Mouse (Mus musculus) urinary bladder, postnatal 10 days (tissue): Measurements from ENCODE around the gene Lrp3.
"Not testable (repeated sequence)": the region's sequence is repeated elsewhere in the genome, so short reads cannot be mapped to it uniquely, and the experiment has no call there.

Source experiments
- DNase-seq: peaks from one replicate; pipeline ENCODE4 v3.0.0; 2022; ENCODE audit warnings: low spot score

Lrp3 gene

DNA sequence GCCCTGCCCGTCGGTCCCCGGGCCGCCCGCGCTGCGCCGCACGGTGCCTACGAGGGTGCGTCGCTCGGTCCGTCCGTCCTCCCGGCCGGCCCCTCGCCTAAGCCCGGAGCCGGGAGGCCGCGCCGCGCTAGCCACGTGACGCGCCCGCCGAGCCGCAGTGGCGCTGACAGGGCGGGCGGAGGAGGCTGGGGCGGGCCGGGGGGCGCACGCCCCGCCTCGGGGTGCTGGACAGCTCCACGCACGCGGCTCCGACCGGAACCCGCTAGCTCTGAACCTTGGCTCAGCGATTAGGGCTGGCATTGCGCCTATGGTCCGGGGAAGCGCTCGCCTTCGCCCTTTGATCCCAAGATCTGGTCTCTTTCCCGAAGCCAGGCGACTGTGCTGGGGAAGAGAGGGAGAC is at the start of gene Lrp3:
TSS of gene Lrp3 (minus strand) at position 274 of the 400 bp plus-strand sequence.
- DNase-seq, result no peak

DNA sequence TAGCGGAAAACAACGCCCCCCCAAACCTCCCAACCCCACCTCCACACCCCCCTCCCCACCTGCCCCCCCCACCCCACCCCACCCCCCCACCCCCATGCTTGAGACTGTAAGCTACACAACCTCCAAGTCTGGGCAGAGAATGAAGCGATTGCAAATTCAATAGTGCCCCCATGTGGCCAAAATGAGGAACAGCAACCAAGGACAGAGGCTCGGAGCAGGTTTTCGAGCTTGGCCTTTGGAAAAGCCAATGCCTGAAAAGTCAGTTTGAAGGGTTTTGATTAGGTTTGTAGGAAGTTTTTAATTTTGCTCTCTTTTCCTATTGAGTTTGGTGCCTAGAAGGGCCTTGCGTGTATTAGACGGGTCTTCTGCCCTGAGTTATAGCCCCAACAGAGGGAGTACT is 49.4 kb upstream of the Lrp3 start:
- DNase-seq, result no peak

DNA sequence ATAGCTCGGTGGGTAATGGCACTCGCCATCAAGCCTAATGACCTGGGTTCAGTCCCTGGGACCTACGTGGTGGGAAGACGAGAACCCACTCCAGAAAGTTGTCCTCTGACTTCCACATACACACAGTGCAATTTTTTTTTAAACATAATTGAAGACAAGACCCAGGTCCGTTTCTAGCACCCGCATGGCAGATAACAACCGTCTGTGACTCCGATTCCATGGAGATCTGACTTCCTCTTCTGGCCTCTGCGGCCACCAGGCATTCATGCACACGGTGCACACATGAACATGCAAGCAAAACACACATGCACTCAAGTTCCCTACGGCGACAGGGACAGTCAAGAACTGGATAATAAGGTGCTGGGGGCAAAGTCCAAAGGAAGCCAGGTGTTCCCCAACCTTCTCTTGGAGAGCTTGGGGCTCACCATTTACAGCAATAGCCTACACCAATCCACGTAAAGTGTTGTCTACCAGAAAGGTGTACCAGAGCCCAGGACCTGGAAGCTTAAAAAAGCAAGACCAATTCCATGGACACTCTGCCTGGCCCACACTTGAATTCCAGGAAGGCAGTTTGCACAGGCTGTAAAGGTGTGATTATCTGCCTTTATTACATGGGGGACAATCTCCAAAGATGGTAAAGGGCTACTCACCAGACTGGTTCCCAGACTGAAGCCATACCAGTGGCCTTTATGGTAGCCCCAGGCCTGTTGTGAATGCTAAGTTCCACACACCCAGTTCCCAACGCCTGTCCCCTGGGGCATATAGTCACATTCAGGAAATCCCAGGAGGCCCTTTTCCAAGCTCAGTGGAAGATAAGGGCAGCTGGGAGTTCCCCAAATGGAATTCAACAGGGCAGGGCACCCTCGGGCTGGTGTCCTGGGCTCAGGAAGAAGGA is 48.5 kb upstream of the Lrp3 start:
- no peak for DNase-seq

DNA sequence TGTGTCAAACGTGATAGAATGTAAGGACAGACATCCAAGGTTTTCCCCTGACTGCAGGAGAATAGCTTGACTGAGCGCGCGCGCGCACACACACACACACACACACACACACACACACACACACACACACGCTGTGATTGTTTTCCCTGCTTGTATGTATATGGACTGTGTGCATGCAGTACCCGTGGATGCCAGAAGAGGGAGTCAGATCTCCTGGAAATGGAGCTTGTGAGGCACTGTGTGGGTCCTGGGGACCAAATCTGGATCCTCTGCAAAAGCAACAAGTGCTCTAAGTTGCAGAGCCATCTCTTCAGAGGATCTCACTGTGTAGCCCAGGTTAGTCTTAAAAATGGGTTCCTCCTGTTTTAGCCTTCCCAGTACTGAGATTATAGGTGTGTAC is 44.1 kb upstream of the Lrp3 start:
- DNase-seq, result no peak

DNA sequence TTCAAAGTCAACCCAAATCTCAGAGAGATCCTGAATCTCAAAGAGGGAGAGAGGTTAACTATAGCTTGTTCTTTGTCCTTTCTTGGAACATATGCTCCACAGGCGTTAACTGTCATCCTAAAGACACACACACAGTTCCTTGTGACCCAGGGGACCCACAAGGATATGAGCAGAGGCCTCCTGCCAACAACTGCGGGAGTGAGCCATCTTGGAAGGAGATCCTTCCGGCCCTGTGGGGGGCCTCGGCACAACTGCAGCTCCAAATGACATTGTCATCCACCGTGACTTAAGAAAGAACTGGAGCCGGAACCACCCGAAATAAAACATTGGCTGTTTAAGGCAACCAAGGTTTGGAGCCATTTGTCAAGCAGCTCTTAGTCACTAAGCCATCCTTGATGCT is 43.0 kb upstream of the Lrp3 start:
- DNase-seq, result no peak

DNA sequence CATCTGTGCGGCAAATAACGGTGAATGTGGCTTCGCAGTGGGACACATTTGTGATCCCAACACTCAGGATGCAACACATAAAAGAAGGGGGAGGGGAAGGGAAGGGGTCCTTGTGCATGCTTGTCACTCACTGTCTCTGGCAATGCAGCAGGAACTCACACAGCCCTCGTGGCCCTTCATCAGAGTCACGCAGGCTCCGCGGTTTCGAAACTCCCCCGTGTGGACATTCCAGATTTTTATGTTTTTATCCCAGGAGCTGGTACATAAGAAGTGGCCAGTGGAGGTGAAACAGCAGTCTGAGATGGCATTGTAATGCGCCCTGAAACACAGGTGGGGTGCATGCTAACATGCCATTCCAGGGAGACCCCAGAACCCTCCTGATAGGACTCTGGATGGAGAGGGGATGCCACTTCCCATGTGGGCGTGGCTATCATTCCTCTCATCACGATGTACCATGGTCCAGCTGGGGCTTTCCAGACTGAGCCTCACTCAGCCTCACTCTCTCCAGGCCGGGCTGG is 36.8 kb upstream of the Lrp3 start:
- DNase-seq, result no peak

DNA sequence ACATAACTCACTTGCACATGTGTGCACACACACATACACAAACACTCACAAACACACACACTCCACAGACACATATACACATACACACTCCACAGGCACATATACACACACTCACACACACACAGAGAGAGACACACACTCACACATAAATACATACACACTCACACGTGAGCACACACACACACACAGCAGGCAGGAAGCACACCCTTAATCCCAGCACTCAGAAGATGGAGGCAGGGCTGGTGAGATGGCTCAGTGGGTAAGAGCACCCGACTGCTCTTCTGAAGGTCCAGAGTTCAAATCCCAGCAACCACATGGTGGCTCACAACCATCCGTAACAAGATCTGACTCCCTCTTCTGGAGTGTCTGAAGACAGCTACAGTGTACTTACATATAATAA is 22.6 kb upstream of the Lrp3 start:
- not testable (repeated sequence) for DNase-seq

DNA sequence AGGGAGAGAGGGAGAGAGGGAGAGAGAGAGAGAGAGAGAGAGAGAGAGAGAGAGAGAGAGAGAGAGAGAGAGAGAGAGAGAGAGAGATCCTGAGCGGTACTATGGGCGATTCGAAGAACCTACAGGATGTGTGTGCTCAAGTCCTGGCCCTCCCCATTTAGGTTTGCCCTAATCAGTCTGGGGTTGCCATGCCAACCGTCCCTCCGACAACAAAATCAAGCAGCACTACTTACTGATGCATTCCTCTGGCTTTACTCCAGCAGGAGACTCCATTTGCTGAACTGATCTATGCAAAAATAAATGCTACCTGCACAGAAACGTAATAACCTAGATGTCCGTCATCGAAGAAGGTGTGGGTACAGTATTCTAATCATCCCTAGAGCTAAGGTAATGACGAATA is 20.0 kb upstream of the Lrp3 start:
- DNase-seq, result no peak

DNA sequence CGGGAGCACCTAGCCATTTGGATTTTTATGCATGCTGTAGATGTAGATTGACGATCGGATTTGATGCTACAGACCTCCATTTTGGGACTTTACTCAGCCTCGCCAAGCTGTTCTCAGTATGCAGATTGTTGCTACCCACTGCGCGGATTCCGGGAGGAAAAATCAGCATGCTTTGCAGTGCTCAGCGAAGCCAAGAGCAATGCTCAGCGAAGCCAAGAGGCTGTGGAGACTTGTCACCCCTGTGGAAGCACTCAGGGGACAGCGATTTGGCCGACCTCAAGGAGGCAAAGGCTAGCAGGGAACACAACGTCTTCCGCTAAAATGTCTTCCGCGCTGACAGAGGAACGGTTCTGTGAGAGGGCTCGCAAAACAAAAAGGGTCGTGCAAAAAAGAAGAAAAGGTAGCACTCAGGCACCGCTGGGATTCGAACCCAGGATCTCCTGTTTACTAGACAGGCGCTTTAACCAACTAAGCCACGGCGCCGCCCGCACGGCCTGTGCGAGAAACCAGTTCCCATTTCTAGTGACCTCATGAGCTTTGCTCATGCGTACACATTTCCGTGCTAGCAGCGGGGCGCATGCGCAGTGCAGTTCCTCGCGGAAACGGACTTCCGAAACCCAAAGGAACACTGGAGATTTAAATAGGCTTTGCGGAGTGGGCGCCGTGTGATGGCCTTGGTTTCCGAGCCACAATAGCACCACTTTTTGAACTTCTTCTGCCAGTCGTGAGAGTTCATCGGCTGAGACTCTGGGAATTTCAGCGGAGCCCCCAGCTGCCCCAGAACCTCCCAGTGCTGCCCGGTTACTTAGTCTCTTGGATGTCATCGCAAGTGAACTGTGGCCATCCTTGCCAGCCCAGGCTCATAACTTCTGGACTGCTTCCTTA is 19.3 kb upstream of the Lrp3 start:
- DNase-seq, result peak; percentile 94

DNA sequence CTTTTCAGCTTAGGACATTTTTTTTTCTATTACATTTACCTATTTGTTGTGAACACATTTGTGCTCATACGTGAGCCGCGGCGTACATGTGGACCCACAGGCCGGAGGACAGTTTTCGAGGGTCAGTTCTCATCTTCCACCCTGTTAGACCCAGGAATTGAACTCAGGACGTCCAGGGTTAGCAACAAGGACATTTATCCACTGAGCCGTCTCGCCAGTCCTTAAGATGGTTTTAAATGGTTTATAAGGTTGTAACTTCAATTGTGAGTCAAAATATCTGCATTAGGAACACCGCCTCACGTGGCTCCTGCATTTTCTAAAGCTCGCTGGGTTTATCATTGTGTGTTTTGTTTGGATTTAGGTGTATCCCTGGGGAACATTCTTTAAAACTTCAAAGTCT is 18.6 kb upstream of the Lrp3 start:
- DNase-seq, result no peak

DNA sequence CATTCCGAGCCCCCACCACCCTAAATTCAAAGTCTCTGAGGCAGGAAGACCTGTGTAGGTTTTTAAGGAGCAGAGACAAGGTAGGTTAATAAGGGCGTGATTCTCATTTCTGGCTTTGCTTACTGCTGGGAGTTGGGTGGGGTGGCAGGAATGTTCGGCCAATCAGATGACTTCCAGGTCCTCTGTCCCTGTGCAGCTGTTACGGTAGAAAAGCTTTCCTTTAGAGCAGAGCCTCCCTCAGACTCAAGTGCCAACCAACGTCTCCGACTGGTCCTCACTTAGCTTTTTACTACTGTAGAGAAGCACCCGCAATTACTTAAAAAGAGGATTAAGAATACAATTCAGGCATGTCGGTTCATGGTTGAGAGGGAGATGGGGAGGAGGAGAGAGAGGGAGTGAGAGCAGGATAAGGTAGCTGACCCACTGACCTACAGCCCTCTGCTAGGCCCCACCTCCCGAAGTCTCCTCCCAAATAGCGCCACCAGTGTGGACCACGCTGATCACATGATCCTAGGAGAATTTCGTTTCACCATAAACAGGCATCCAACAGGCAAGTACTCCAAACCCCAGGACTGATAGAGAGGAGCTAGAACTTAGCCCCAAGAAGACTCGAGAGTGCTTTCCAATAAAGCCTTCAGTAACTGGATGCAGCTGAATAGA is 17.6 kb upstream of the Lrp3 start:
- no peak for DNase-seq

DNA sequence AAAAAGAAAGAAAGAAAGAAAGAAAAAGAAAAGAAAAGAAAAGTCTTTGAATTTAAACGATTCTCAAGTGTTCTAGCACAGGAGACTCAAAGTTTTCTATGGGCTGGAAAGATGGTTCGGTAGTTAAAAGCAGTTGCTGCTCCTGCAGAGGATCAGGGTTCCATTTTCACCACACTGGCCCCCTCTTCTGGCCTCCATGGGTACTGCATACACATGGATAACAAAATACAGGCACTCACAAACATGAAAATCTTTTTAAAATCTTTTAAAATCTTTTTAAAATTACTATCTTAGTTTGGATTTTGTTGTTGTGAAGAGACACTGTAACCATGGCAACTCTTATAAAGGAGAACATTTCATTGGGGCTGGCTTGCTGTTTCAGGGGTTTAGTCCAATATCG is 15.0 kb upstream of the Lrp3 start:
- DNase-seq, result no peak

DNA sequence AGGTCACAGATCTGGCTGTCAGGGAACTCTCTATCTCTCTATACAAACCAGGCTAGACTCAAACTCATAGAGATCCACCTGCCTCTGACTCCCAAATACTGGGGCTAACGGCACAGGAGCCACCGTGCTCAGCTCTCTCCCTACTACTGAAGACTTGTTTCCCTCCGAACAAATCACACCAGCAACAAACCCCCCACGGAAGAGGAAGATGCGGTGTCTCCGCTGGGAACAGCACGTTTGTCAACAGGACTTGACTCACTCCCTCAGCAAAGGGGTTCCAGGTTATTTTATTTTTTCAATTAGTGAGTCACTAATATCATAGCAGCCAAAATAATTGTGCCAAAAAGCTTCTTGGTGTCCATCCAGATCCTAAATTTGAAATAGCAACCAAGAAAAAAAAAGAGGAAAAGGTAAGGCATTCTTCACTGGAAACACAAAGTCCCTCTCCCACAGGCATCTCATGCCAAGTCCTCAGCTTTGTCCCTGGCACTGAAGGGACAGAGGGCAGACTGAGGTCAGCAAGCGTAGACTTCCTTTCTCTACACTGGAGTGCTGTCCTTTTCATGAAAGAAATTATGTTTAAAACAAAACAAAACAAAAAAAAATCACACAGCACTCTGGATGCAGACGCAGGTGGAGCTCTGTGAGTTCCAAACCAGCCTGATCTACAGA is 5.5 kb upstream of the Lrp3 start:
- DNase-seq, result no peak

DNA sequence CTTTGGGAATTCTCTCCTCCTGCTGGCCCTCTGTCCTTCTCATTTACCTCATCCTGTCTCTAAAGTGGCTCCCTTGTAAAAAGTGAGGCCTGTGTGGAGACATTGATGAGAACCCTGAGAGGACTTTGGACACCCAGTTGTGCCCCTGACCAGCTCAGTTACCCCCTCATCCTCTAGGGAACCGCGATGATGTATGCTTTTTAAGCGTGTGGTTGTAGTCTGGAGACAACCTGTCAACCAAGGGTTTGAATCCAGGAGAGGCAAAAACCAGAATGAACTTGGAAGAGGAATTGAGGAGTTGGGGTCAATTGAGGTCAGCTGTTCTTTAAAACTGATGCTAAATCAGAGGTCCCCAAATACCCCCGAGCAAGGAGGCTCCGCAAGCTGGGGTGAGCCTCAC is 433 bp upstream of the Lrp3 start:
- DNase-seq, result no peak

DNA sequence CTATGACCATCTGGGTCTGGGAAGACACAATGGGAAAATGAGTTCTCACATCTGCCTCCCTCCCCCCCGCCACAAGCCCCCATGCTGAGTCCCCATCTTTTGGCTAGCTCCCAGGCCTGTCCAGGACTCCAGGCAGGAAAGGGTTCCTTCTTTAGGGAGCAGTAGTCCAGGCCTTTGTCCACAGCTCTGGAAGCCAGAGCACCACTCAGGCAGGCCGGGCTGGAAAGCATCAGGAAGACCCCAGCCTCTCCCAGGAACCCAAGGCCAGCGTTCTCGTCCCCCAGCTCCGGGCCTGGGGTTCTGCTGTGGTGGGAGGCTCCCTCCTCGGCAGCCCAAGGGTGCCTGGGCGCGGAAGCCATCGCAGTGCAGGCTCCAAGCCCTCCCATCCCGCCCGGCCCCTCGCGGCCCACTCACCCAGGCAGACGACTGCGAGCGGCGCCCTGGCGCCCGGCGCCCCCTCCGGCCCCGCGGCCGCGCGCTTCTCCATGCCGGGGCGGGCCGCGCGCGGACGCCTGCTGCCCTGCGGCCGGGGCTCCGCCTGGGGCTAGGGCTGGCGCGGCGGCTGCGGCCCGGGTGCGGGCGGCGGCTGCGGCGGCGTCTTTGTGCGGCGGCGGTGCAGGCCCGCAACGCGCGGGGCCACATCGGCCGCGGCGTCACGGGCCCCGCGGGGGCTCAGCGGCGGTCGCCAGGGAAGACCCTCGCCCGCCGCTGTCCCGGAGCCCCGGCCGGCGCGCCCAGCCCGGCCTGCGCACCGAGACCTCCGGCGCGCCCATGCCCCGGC is 666 bp downstream of the Lrp3 start:
- no peak for DNase-seq

DNA sequence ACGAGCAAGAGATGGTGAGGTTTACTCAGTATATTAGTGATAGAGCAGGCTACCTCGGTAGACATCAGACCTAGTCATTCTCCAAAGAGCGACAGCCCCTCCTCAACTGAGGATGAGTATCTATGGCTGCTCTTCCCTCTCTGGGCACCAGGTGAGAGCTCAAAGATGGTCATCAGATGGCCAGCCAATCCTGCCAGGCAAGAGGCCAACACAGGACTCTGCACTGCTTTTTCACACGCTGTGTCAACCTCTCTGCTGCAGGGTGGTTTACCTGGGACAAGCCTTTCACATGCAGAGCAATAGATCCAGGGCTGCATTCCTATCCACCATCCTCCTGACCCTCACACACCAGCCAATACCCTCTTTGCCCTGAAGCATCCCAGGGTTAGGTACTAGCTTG is 3.5 kb downstream of the Lrp3 start:
- DNase-seq, result no peak

DNA sequence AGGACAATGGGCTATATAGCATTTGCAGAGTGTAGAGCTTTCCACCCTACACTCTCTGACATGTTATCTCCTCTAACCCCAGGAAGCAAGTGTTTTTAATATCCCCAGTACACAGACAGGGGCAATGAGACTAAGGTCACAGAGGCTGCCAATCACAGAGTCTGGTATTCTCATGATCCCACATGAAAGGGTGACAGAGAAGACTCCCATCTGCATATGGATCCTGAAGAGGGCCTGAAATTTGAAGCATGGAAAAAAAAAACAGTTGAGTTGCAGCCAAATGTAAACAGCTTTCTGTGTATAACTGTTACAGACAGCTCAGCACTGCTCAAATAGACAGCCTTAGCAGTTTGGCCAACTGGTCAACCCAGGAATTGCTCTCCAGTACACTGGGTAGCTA is 15.5 kb downstream of the Lrp3 start:
- DNase-seq, result no peak

DNA sequence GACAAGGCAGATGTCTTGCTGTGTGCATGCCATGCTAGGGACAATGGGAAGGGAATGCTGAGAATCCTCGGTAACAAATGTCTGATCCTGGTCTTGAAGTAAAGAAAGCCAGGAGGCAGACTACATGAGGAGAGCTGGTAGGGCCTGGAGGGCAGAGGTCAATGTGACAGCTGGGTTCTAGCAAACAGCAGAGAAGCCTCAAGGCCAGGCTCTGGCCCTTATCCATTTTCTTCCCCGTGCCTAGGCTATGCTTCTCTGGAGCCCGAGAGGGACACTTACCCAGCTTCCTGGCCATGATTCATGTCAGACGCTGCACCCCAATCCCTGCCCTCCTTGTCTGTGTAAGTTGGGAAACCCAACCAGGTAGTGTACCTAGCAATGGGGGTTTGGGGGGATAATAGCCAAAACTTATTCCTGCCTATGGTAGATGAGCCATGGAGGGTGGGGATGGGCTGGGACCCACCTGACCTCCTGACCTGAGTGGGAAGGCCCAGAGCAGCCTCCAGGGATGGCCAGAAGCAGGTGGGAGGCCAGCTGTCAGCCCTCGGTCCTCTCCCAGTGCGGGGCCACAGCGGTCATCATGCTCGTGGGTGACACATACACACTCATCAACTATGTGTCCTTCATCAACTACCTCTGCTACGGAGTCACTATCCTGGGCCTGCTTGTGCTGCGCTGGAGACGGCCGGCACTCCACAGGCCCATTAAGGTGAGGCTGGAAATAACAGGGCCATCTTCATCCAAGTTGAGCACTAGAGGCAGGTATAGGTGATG is 16.1 kb downstream of the Lrp3 start:
- no peak for DNase-seq

DNA sequence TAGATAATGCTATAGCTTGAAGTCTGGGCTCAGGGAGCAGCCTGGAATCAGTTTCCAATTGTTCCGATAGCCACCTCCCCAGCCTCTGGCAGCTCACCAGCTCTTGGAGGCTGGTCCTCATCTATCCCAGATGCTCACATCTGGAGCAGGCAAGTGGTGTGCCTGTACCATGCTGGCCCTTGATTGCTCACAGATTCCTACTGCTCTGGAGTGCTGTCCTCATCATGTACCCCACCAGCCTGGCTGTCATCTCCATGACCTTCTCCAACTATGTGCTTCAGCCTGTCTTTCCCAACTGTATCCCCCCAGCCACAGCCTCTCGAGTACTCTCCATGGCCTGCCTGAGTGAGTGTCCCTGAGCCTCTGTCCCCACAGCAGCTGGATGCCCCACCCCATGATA is 18.3 kb downstream of the Lrp3 start:
- no peak for DNase-seq

DNA sequence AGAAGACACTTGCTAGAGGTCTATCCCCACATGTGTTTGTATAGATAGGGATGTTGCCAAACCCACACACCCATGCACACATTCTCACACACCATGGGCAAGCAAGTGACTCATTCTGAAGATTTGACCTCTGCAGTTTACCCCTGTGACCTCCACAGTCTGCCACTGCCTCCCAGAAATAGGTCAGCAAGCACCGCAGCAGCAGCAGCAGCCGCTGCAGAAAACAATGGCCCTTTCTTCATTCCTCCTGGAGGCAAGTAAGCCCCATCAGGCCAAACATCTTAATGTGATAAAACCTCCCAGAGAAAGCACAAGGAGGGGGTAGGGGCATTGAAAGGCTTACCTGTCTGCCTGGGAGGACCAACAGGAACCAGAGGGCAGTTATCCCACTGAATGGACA is 24.0 kb downstream of the Lrp3 start:
- no peak for DNase-seq
